Mouse (Mus musculus): ENCODE data around the gene Timp2.
"Not testable (repeated sequence)": the region's sequence is repeated elsewhere in the genome, so short reads cannot be mapped to it uniquely, and the experiment has no call there.

Gene Timp2

DNA sequence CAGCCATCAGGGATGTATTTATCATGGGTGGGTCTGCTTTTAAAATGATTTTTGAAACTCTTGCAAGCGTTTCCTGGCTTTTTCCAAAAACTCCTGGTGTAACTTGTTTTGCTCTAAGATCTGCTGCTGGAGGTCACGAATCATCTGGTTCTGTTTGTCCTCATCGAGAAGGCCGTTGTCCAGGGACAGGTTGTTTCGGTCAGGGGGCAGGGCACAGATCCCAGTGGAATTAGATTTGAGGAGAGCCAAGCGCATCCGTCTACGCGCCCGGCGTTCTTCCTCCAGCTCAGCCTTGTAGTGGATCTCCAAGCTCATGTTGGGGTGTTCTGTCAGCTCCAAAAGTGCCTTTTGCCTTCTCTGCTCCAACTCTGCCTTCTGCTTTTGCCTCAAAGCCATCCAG is 23.2 kb downstream of the Timp2 start:
- DNase-seq (ENCODE audit: low spot score) = peak; percentile 43

- no peak for DNase-seq (ENCODE audit: low spot score)
Observed at GRCm38 (mm10) chr11:118330777-118331176, 24.8 kb downstream of the Timp2 start.

DNA sequence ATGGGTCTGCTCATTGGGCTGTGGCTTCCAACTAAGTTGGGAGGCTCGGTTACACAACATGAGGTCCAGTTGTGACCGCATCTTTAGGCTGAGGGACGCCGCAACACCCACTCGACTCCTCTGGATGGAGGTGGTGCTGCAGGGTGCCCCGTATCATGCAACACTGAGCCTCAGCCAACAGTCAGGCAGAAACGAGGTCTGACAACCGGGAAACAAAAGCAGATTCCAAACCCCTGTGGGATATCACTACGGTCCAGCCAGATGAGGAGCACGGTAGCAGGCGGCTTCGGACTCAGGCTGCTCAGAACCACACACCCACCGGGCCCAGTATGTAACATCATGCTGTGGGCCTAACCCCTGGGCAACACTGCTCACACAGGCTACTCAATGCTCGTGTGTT is 25.2 kb downstream of the Timp2 start:
- DNase-seq (ENCODE audit: low spot score) = no peak

DNA sequence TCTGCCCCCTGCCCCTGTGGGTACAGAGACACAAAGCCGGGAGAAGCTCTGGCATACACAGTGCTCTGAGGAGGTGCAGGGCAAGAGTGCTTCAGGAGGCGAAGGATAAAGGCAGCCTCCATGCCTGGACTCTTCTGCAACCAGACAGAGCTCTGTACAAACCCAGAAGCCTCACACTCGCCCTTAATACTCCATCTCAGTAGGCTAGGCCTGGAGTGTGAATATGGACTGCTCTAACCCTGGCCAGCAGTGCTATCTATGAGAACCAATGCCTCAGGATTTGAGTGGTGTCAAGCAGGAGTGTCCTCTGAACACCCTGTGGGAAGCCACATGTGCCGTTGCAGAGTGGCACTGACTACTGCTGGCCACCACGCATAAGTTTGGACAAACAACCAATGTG is 26.6 kb downstream of the Timp2 start:
- DNase-seq (ENCODE audit: low spot score) = no peak

DNA sequence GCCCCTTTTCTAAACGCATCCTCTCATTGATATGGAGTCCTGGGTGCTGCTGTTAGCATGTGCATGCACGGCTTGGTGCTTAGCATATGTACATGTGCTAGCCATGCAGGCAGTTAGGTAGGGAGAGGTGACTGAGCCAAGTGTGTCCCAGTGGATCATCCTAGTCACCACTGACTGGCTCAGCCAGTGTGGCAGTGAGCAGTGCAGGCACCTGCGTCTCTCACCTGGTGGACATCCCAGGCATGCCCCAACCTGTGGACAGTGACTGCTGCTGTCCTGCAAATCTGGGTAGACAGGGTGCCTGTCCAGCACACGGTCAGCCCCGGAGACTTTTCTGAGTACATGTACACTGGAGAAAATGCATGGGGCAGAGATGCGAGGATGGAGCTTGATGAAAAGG is 27.0 kb downstream of the Timp2 start:
- no peak for DNase-seq (ENCODE audit: low spot score)

- DNase-seq (ENCODE audit: low spot score) = peak; percentile 84
Observed at GRCm38 (mm10) chr11:118326991-118327971, 28.3 kb downstream of the Timp2 start.

DNA sequence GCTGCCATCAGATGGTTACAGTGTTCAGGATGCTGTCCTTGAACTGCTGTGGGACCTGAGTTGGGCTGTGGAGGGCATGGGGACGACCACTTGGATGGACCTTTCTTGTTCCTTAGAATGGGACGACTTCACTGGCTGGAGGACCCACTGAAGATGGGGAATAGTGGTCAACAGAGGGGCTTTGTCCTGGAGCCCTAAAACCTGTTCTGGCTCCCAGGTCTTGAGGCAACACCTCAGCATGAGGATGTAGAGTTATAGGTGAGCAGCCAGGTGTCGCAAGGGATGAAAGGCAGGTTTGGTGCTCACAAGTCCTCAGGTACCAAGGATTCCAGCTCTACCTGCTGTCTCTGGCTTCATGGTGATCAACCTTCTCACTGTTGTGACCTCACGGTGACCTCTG is 29.0 kb downstream of the Timp2 start:
- DNase-seq (ENCODE audit: low spot score) = no peak

DNA sequence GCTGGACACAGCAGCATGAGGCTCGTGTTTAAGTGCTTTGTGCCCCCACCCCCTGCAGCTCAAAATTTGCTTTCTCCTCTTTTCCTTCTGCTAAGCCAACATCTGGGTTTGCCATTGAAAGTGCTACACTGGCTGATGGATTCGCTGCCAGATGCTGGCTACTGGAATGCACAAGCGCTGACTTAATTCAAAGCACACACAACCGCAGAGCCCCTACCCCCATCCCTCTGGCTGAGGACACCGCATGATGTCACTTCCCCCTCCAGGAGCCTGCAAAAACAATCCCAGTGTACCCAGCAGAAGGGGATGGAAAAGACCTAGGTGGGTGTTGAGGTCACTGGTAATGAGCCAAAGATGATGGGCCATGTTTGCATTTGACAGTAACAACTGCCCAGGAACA is 31.0 kb downstream of the Timp2 start:
- no peak for DNase-seq (ENCODE audit: low spot score)

- no peak for DNase-seq (ENCODE audit: low spot score)
Observed at GRCm38 (mm10) chr11:118323974-118324373, 31.6 kb downstream of the Timp2 start.

DNA sequence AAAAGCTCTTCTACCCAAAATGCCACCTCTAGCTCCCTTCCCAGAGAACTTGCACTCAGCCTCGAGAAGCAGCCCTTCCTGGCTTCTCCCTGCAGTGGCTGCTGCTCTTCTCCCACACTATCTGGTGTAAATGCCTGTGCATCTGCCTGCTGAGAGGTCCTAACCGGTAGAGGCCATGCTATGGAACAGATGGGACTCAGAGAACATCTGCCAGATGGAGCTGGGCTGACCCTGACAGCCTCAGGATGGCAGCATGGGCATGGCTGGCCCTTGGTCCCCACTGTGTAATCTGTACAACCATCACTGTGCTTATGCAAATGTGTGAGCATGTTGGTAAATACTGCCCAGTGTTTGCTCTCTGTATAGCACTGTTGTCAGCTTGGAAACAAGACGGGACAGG is 32.9 kb downstream of the Timp2 start:
- no peak for DNase-seq (ENCODE audit: low spot score)

DNA sequence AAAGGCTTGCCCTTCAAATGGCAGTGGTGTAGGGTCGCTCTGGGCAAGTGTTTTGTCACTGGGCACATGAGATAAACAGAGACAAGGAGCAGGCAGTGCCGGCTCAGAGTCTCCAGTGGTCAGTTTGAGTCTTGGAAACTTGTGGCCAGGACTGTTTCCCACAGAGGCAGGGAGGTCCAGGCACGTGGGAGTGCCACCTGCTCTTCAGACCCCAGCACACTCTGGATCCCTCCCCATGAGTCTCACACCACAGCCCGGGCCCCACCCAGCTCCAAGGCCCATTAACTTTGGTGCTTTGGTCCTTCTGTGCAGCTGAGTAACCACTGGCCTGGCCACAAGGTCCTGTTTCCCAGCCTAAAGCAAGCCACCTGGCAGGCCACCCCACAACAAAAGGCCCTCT is 33.6 kb downstream of the Timp2 start:
- no peak for DNase-seq (ENCODE audit: low spot score)

DNA sequence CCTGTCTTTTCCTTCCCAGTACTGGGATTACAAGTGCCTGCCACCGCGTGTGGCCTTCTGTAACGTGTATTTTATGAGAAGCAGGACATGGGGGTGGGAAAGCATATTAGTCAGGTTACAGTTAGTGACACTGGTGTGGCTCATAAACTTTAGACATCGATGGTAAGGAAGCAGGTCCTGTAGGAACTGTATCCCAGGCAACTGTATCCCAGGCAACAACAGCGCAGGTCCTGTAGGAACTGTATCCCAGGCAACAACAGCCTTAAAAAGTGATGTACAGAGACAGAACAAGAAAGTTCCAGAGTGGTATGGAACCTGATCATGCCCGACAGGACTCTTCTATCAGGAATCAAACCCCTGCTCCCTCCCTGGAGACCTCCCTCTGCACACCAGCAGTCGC is 34.0 kb downstream of the Timp2 start:
- DNase-seq (ENCODE audit: low spot score) = no peak

DNA sequence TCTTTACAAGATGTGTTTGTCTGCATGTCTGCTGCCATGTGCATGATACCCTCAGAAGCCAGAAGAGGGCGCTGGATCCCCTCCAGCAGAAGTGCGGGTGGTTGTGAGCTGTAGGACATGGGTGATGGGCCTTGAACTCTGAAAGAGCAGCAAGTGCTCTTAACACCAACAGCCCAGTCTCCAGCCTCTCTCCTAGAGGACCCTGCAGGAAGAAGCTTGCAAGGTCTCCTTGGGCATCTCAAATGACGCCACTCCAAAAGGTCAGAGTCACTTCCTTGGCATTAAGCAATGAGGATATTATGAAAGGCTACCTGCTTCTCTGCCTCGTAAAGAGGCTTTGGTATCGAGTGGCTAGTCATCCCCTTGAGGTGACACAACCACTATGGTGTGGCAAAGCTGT is 36.9 kb downstream of the Timp2 start:
- DNase-seq (ENCODE audit: low spot score) = no peak

- no peak for DNase-seq (ENCODE audit: low spot score)
Observed at GRCm38 (mm10) chr11:118317129-118317528, 38.4 kb downstream of the Timp2 start.

- no peak for DNase-seq (ENCODE audit: low spot score)
Observed at GRCm38 (mm10) chr11:118316231-118316806, 39.2 kb downstream of the Timp2 start.

- DNase-seq (ENCODE audit: low spot score) = no peak
Observed at GRCm38 (mm10) chr11:118312132-118312723, 43.3 kb downstream of the Timp2 start.

DNA sequence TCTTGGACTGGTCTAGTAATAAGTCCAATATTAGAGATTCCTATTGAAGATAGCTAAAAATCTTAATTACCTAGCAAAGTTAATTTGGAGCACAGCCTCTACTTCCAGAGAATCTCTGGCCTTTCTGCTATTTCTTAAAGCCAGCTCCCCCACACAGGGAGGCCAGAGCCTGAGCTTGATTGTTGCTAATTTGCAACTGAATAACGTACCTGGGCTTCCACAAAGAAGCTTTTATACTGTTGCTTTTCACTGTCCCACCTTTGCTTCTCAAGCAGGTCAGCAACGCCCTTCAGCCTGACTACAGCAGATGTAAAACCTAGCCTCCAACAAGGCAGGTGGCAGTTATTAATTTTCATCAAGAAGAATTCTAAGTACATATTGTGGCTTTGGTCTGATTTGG is 47.6 kb downstream of the Timp2 start:
- DNase-seq (ENCODE audit: low spot score) = not testable (repeated sequence)

GRCm38 (mm10) chr11:118303959-118304358 is 51.6 kb downstream of the Timp2 start:
- not testable (repeated sequence) for DNase-seq (ENCODE audit: low spot score)

- no peak for DNase-seq (ENCODE audit: low spot score)
Observed at GRCm38 (mm10) chr11:118298810-118299209, 56.7 kb downstream of the Timp2 start.

GRCm38 (mm10) chr11:118297967-118298366 is 57.6 kb downstream of the Timp2 start:
- DNase-seq (ENCODE audit: low spot score) = no peak

- DNase-seq (ENCODE audit: low spot score) = peak; percentile 34
Observed at GRCm38 (mm10) chr11:118295026-118295425, 60.5 kb downstream of the Timp2 start.

DNA sequence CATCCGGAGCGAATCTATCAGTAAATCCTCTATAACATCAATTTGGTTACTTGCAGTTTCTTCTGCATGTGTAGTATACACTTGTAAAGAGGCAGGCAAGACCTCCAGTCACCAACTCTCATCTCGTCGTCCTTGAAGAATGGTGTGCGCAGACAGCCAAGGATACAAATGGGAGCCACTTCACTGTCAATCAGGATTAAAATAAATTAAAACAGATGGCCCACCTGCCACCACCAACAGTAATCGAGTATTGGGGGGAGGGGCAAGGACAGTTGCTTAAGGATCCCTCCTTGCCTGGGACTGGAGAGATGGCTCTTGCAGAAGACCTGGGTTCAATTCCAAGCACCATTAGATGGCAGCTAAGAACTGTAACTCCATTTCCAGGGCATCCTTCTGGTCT is 62.9 kb downstream of the Timp2 start:
- no peak for DNase-seq (ENCODE audit: low spot score)

All from ovary, adult 18-20 months (tissue).